Mouse (Mus musculus) heart, embryonic 13.5 days (tissue): Measurements from ENCODE around the gene D430042O09Rik. TPM values are rescaled to one million over a fixed set of nuclear protein-coding genes. Genes with fewer than 3 reads are reported as not detected.

Experiments used
- ATAC-seq: fragments of 200-750 bp; cut with Nextera tagmentation; 2 replicates; pipeline ENCODE4 v1.8.0; 2017; ENCODE audit warnings: moderate TSS enrichment; ENCODE audit not compliant: insufficient number of reproducible peaks, low FRiP score, low TSS enrichment; ENCODE audit errors: extremely low read depth
- H3K27ac ChIP-seq: fragments of 300-500 bp; sonication (generic); replicated peaks from 2 replicates; pipeline ENCODE4 v1.5.1; 2015; ENCODE audit warnings: moderate library complexity, mild to moderate bottlenecking, inconsistent platforms
- H3K27me3 ChIP-seq: fragments of 300-500 bp; sonication (generic); replicated peaks from 2 replicates; pipeline ENCODE4 v1.6.1; 2015; ENCODE audit warnings: mild to moderate bottlenecking, inconsistent platforms
- H3K36me3 ChIP-seq: fragments of 300-500 bp; sonication (generic); 2 replicates; pipeline ENCODE4 v1.6.1; 2015; ENCODE audit warnings: mild to moderate bottlenecking, inconsistent platforms
- H3K4me1 ChIP-seq: fragments of 300-500 bp; sonication (generic); 2 replicates; pipeline ENCODE4 v1.6.1; 2015; ENCODE audit warnings: inconsistent platforms
- H3K4me2 ChIP-seq: fragments of 300-500 bp; sonication (generic); 2 replicates; pipeline ENCODE4 v1.6.1; 2015; ENCODE audit warnings: inconsistent platforms, mild to moderate bottlenecking, moderate library complexity
- H3K4me3 ChIP-seq: fragments of 300-500 bp; sonication (generic); 2 replicates; pipeline ENCODE4 v1.5.1; 2015; ENCODE audit warnings: moderate library complexity, mild to moderate bottlenecking, inconsistent platforms
- H3K9ac ChIP-seq: fragments of 300-500 bp; sonication (generic); 2 replicates; pipeline ENCODE4 v1.6.1; 2015; ENCODE audit warnings: inconsistent platforms, mild to moderate bottlenecking, moderate library complexity
- H3K9me3 ChIP-seq: fragments of 300-500 bp; sonication (generic); 2 replicates; pipeline ENCODE4 v1.6.1; 2016; ENCODE audit warnings: inconsistent platforms
- WGBS: fragments of 180-500 bp; shearing (Covaris S2); methylation state at CpG from one replicate; pipeline ENCODE4 v1.1.7; 2015; ENCODE audit warnings: mixed read lengths; 5-methylcytosine and 5-hydroxymethylcytosine counted together
- polyA plus RNA-seq: library from polyadenylated mRNA; unstranded; fragments of >200 nt; fragmentation: Nextera tagmentation; extraction: Ambion mirVana; gene quantifications from 2 replicates; pipeline ENCODE4 v1.2.1, GENCODE M21; 2015

Gene D430042O09Rik
- polyA plus RNA-seq, 1 experiment from 2014 or later, result 6.9 TPM

DNA sequence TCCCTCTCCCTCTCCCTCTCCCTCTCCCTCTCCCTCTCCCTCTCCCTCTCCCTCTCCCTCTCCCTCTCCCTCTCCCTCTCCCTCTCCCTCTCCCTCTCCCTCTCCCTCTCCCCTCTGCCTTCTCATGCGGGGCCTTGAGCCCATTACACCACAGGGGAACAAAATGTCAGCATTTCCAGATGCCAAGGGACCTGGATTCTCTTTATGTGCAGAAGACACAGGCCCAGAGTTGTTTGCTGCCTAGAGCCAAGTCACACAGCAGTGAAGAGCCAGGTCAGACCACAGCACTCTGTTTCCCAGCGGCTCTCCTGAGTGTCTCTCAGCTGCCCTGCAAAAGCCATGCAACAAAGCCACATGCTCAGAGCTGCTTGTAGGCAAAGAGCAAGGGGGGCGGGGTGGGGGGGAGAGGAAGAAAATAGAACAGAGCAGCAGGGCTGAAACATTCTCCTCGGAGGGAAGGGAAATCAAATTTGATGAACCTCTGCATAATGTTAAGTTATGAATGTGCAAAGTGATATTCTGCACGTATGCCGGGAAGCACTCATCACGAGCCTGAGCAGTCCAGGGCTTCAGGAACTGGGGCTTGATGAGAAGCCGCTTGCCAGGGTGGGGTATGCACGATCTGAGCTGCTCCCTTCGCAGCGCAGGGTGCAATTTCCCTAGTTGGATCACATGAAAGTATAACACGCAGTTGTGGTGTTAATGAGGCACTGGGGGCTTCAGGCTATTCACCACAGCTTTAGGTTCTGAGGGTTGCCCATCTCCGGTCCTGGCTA, 192.9 kb downstream of the D430042O09Rik start:
- Histone ChIP-seq H3K4me1 (peaks cover 33% of the 10 kb centered on the region), H3K4me3 (no peak overlapping the region), H3K27me3 (0 out of 2 replicates have a peak, but pooled peaks cover 5% of the 10 kb centered on the region), H3K36me3 (no peaks in the 10 kb centered on the region), H3K4me2 (no peak overlapping the region), H3K27ac (no peak overlapping the region), H3K9ac (peak overlapping the region; percentile 29; the same call in 1 of the 2 replicates), H3K9me3 (no peaks in the 10 kb centered on the region)
- ATAC-seq, result no peak
- WGBS, result 45% methylated on average over 13 of the region's 13 CpGs

DNA sequence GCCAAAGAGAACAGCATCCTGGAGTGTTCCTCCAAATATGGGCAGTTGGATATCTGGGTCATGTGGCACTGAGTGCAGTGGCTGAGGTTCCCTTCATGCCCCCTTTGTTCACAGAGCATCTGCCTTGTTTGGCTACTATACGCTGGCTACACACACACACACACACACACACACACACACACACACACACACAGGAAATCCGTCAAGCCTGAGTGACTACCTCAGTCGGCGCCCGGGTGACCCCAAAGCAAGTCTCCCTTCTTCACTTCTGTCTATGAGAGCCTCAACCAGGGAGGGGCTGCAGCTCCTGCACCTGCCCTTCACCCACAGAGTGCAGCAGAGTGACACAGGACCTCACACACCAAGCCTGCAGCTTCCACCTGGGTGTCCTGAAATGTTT, 213.1 kb downstream of the D430042O09Rik start:
- no peak overlapping the region for H3K4me2 ChIP-seq
- WGBS, result 61% methylated on average over 5 of the region's 5 CpGs
- H3K9ac ChIP-seq, result no peak overlapping the region
- peaks cover 16% of the 10 kb centered on the region for H3K4me1 ChIP-seq
- no peak overlapping the region for H3K27ac ChIP-seq
- H3K9me3 ChIP-seq, result peaks cover 3% of the 10 kb centered on the region; the same call in 1 of the 2 replicates
- H3K36me3 ChIP-seq, result 0 out of 2 replicates have a peak, but pooled peaks cover 2% of the 10 kb centered on the region
- H3K27me3 ChIP-seq, result no peaks in the 10 kb centered on the region
- no peak overlapping the region for H3K4me3 ChIP-seq
- no peak for ATAC-seq

DNA sequence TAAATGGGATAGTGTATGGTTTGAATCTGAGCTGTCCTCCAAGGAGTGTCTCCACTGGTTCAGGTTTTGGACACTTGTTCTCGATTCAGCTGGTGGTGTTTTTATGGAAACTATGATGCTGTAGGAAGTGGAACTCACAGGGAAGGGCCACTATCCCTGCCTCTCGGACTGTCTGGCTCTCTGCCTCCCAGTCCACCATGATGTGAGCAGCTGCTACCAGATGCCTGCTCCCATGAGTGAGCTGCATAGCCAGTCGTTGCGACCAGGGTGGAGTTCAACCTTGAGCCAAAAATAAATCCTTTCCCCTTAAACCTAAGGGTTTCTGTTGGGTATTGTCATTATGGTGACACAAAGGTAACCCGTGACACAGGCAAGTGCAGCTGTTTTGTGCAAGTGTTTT, 216.4 kb downstream of the D430042O09Rik start:
- Histone ChIP-seq H3K4me2 (no peak overlapping the region), H3K4me3 (no peak overlapping the region), H3K9ac (no peak overlapping the region), H3K36me3 (no peaks in the 10 kb centered on the region), H3K27ac (no peak overlapping the region), H3K4me1 (peaks cover 15% of the 10 kb centered on the region), H3K27me3 (no peaks in the 10 kb centered on the region), H3K9me3 (no peaks in the 10 kb centered on the region)
- WGBS, result 54% methylated on average over 5 of the region's 5 CpGs
- ATAC-seq, result no peak

Other genes with a start within 250 kb of the D430042O09Rik start
- gene Nsmce1, start 216.3 kb upstream of the D430042O09Rik start, polyA plus RNA-seq, result 97.9 and 110 TPM in 2 replicates
- gene Il4ra, start 155.8 kb upstream of the D430042O09Rik start, polyA plus RNA-seq, result 3.7 and 4.9 TPM in 2 replicates
- gene Il21r, start 104.5 kb upstream of the D430042O09Rik start, polyA plus RNA-seq, result 0.35 and 0.47 TPM in 2 replicates
- gene Gtf3c1, start 108 bp upstream of the D430042O09Rik start, polyA plus RNA-seq, result 25.5 and 26.0 TPM in 2 replicates